Mouse (Mus musculus): ENCODE measurements at regions not wholly inside any gene's neighbourhood (a gene's known extent, or its start where the extent isn't known, plus 50 kb on each side); places are given as distances from the start of the nearest gene placed in this dataset.

GRCm38 (mm10) chr1:149010767-149011166 lies 950.3 kb downstream of the Pla2g4a start:
- no peak for ATAC-seq (ENCODE audit: low FRiP score, low read depth)
- Histone ChIP-seq H3K4me2 (replicated peaks) (no peak overlapping the region), H3K27ac (no peak overlapping the region), H3K9me3 (no peaks in the 10 kb centered on the region), H3K4me3 (no peak overlapping the region), H3K4me1 (no peaks in the 10 kb centered on the region), H3K27me3 (replicated peaks) (no peaks in the 10 kb centered on the region), H3K36me3 (no peaks in the 10 kb centered on the region), H3K9ac (no peak overlapping the region)

- Histone ChIP-seq H3K27me3 (replicated peaks) (no peaks in the 10 kb centered on the region), H3K4me2 (replicated peaks) (no peak overlapping the region), H3K4me1 (no peaks in the 10 kb centered on the region), H3K9ac (no peak overlapping the region), H3K9me3 (no peaks in the 10 kb centered on the region), H3K4me3 (no peak overlapping the region), H3K27ac (no peak overlapping the region), H3K36me3 (no peaks in the 10 kb centered on the region)
- WGBS = 78% methylated on average over 3 of the region's 3 CpGs
- no peak for ATAC-seq (ENCODE audit: low FRiP score, low read depth)
These were observed 961.0 kb downstream of the Pla2g4a start for GRCm38 (mm10) chr1:149000092-149000491.

GRCm38 (mm10) chr1:148993586-148993985 lies 967.5 kb downstream of the Pla2g4a start:
- H3K27me3 ChIP-seq (replicated peaks) = no peaks in the 10 kb centered on the region
- ATAC-seq (ENCODE audit: low FRiP score, low read depth) = no peak
- no peak overlapping the region for H3K9ac ChIP-seq
- no peak overlapping the region for H3K27ac ChIP-seq
- no peaks in the 10 kb centered on the region for H3K9me3 ChIP-seq
- 73% methylated on average over 1 of the region's 1 CpGs for WGBS
- no peaks in the 10 kb centered on the region for H3K4me1 ChIP-seq
- no peak overlapping the region for H3K4me2 ChIP-seq (replicated peaks)
- H3K4me3 ChIP-seq = no peak overlapping the region
- H3K36me3 ChIP-seq = no peaks in the 10 kb centered on the region

- 86% methylated on average over 5 of the region's 5 CpGs for WGBS
- H3K4me1 ChIP-seq = no peaks in the 10 kb centered on the region
These were observed 983.7 kb downstream of the Pla2g4a start for GRCm38 (mm10) chr1:148977377-148977776.

GRCm38 (mm10) chr1:148965358-148965757 lies 995.7 kb downstream of the Pla2g4a start:
- no peak overlapping the region for H3K9ac ChIP-seq
- no peak overlapping the region for H3K27ac ChIP-seq
- H3K4me2 ChIP-seq (replicated peaks) = no peak overlapping the region
- ATAC-seq (ENCODE audit: low FRiP score, low read depth) = no peak
- H3K9me3 ChIP-seq = no peaks in the 10 kb centered on the region
- H3K36me3 ChIP-seq = no peaks in the 10 kb centered on the region
- H3K4me3 ChIP-seq = no peak overlapping the region
- H3K4me1 ChIP-seq = no peaks in the 10 kb centered on the region
- no peaks in the 10 kb centered on the region for H3K27me3 ChIP-seq (replicated peaks)

More at GRCm38 (mm10) chr1:148977377-148977776, 983.7 kb downstream of the Pla2g4a start:
- no peak overlapping the region for H3K27ac ChIP-seq
- no peak overlapping the region for H3K4me3 ChIP-seq
- no peak overlapping the region for H3K9ac ChIP-seq
- H3K27me3 ChIP-seq (replicated peaks) = no peaks in the 10 kb centered on the region
- H3K4me2 ChIP-seq (replicated peaks) = no peak overlapping the region
- ATAC-seq (ENCODE audit: low FRiP score, low read depth) = no peak
- no peaks in the 10 kb centered on the region for H3K36me3 ChIP-seq
- H3K9me3 ChIP-seq = no peaks in the 10 kb centered on the region

GRCm38 (mm10) chr1:148934366-148934765 lies 1026.7 kb downstream of the Pla2g4a start:
- no peaks in the 10 kb centered on the region for H3K36me3 ChIP-seq
- 89% methylated on average over 3 of the region's 3 CpGs for WGBS
- no peak for ATAC-seq (ENCODE audit: low FRiP score, low read depth)

GRCm38 (mm10) chr1:148924506-148924905 lies 1036.6 kb downstream of the Pla2g4a start:
- 75% methylated on average over 2 of the region's 2 CpGs for WGBS
- H3K9me3 ChIP-seq = no peaks in the 10 kb centered on the region
- H3K4me2 ChIP-seq (replicated peaks) = no peak overlapping the region
- no peak overlapping the region for H3K27ac ChIP-seq
- no peak overlapping the region for H3K4me3 ChIP-seq
- no peaks in the 10 kb centered on the region for H3K27me3 ChIP-seq (replicated peaks)
- ATAC-seq (ENCODE audit: low FRiP score, low read depth) = no peak
- H3K4me1 ChIP-seq = no peaks in the 10 kb centered on the region
- no peaks in the 10 kb centered on the region for H3K36me3 ChIP-seq
- no peak overlapping the region for H3K9ac ChIP-seq

More at GRCm38 (mm10) chr1:148934366-148934765, 1026.7 kb downstream of the Pla2g4a start:
- no peak overlapping the region for H3K4me2 ChIP-seq (replicated peaks)
- H3K27ac ChIP-seq = no peak overlapping the region
- no peaks in the 10 kb centered on the region for H3K27me3 ChIP-seq (replicated peaks)
- H3K4me3 ChIP-seq = no peak overlapping the region
- H3K4me1 ChIP-seq = no peaks in the 10 kb centered on the region
- H3K9ac ChIP-seq = no peak overlapping the region
- H3K9me3 ChIP-seq = no peaks in the 10 kb centered on the region

GRCm38 (mm10) chr1:148917062-148917461 lies 1044.0 kb downstream of the Pla2g4a start:
- no peaks in the 10 kb centered on the region for H3K9me3 ChIP-seq
- no peak overlapping the region for H3K9ac ChIP-seq
- H3K4me2 ChIP-seq (replicated peaks) = no peak overlapping the region
- H3K36me3 ChIP-seq = no peaks in the 10 kb centered on the region
- no peak overlapping the region for H3K27ac ChIP-seq
- ATAC-seq (ENCODE audit: low FRiP score, low read depth) = no peak
- H3K4me3 ChIP-seq = no peak overlapping the region
- no peaks in the 10 kb centered on the region for H3K27me3 ChIP-seq (replicated peaks)
- no peaks in the 10 kb centered on the region for H3K4me1 ChIP-seq

- Histone ChIP-seq H3K9ac (no peak overlapping the region), H3K36me3 (no peaks in the 10 kb centered on the region), H3K9me3 (no peaks in the 10 kb centered on the region), H3K4me3 (no peak overlapping the region), H3K27me3 (replicated peaks) (no peaks in the 10 kb centered on the region), H3K4me1 (no peaks in the 10 kb centered on the region), H3K4me2 (replicated peaks) (no peak overlapping the region), H3K27ac (no peak overlapping the region)
- no peak for ATAC-seq (ENCODE audit: low FRiP score, low read depth)
- WGBS = 81% methylated on average over 1 of the region's 1 CpGs
These were observed 1048.3 kb downstream of the Pla2g4a start for GRCm38 (mm10) chr1:148912819-148913218.

- no peak for ATAC-seq (ENCODE audit: low FRiP score, low read depth)
- H3K4me1 ChIP-seq = no peaks in the 10 kb centered on the region
- no peaks in the 10 kb centered on the region for H3K9me3 ChIP-seq
- no peak overlapping the region for H3K9ac ChIP-seq
- no peak overlapping the region for H3K4me2 ChIP-seq (replicated peaks)
- no peaks in the 10 kb centered on the region for H3K36me3 ChIP-seq
- H3K27me3 ChIP-seq (replicated peaks) = no peaks in the 10 kb centered on the region
- no peak overlapping the region for H3K4me3 ChIP-seq
- no peak overlapping the region for H3K27ac ChIP-seq
These were observed 1057.0 kb downstream of the Pla2g4a start for GRCm38 (mm10) chr1:148904067-148904466.

GRCm38 (mm10) chr1:148903093-148903492 lies 1058.0 kb downstream of the Pla2g4a start:
- H3K27ac ChIP-seq = no peak overlapping the region
- no peak overlapping the region for H3K9ac ChIP-seq
- no peaks in the 10 kb centered on the region for H3K27me3 ChIP-seq (replicated peaks)
- H3K4me3 ChIP-seq = no peak overlapping the region
- H3K36me3 ChIP-seq = no peaks in the 10 kb centered on the region
- no peaks in the 10 kb centered on the region for H3K9me3 ChIP-seq
- ATAC-seq (ENCODE audit: low FRiP score, low read depth) = no peak
- H3K4me2 ChIP-seq (replicated peaks) = no peak overlapping the region
- no peaks in the 10 kb centered on the region for H3K4me1 ChIP-seq

GRCm38 (mm10) chr1:148901319-148902033 lies 1059.6 kb downstream of the Pla2g4a start:
- Histone ChIP-seq H3K27ac (no peak overlapping the region), H3K4me1 (no peaks in the 10 kb centered on the region), H3K4me2 (replicated peaks) (no peak overlapping the region), H3K9ac (no peak overlapping the region), H3K27me3 (replicated peaks) (no peaks in the 10 kb centered on the region), H3K9me3 (no peaks in the 10 kb centered on the region), H3K4me3 (no peak overlapping the region), H3K36me3 (no peaks in the 10 kb centered on the region)
- no peak for ATAC-seq (ENCODE audit: low FRiP score, low read depth)
- WGBS = 89% methylated on average over 2 of the region's 2 CpGs

- no peak overlapping the region for H3K27ac ChIP-seq
- no peak overlapping the region for H3K9ac ChIP-seq
- H3K4me2 ChIP-seq (replicated peaks) = no peak overlapping the region
- ATAC-seq (ENCODE audit: low FRiP score, low read depth) = no peak
- no peak overlapping the region for H3K4me3 ChIP-seq
- no peaks in the 10 kb centered on the region for H3K27me3 ChIP-seq (replicated peaks)
- H3K36me3 ChIP-seq = no peaks in the 10 kb centered on the region
- 83% methylated on average over 1 of the region's 1 CpGs for WGBS
- H3K9me3 ChIP-seq = no peaks in the 10 kb centered on the region
- no peaks in the 10 kb centered on the region for H3K4me1 ChIP-seq
These were observed 1090.3 kb downstream of the Pla2g4a start for GRCm38 (mm10) chr1:148870788-148871187.

Data from neural tube, embryonic 12.5 days (tissue).